Mouse (Mus musculus): ENCODE results near the gene H2afj. TPM values are rescaled to one million over a fixed set of nuclear protein-coding genes. Genes with fewer than 3 reads are reported as not detected.

Gene H2afj
- total and polyA plus RNA-seq, 3 experiments = 17.4 to 479 (median 84.6) TPM

DNA sequence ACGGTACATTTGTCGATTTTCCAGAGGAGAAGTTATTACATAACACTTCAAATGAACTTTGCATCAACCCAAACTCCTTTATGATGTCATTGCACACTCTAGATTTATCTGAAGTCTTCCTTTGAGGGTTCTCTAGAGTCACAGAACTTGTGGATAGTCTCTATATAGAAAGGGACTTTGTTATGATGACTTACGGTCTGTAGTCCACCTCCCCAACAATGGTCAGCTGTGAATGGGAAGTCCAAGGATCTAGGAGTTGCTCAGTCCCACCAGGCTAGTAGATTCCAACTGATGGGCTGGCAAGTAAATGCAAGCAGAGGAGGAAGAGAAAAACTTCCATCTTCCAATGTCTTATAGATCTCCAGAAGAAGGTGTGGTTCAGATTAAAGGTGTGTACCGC lies 20.6 kb downstream of the H2afj start:
- Histone ChIP-seq H3K9me3 (replicated peaks) (no peaks in the 10 kb centered on the region), H3K4me1 (ENCODE audit: insufficient read depth, low read depth, low read length) (peaks cover 32% of the 10 kb centered on the region), H3K36me3 (replicated peaks) (peaks cover 20% of the 10 kb centered on the region), H3K27me3 (ENCODE audit: insufficient read depth, low read length) (no peaks in the 10 kb centered on the region), H3K4me3 (ENCODE audit: low read depth, low read length) (peak overlapping the region; percentile 68)
- TF ChIP-seq CTCF (IDR thresholded peaks at IDR 0.05; ENCODE audit: low read depth, low read length) = no peak
- TF ChIP-seq POLR2AphosphoS5 (IDR thresholded peaks at IDR 0.05; ENCODE audit: insufficient replicate concordance, low read depth, low read length) = no peak
- TF ChIP-seq GATA1 (IDR thresholded peaks at IDR 0.05; ENCODE audit: borderline replicate concordance, low read length) = no peak
- no peak for TF ChIP-seq GATA2 (IDR thresholded peaks at IDR 0.05; ENCODE audit: borderline replicate concordance, low read depth, low read length)
- TF ChIP-seq TAL1 (conservative IDR thresholded peaks at IDR 0.05; ENCODE audit: low read depth, low read length) = no peak
- DNase-seq (ENCODE audit: low spot score) = no peak
- ATAC-seq (ENCODE audit: extremely low read depth, insufficient number of reproducible peaks, low FRiP score, poor library complexity, severe bottlenecking) = no peak

DNA sequence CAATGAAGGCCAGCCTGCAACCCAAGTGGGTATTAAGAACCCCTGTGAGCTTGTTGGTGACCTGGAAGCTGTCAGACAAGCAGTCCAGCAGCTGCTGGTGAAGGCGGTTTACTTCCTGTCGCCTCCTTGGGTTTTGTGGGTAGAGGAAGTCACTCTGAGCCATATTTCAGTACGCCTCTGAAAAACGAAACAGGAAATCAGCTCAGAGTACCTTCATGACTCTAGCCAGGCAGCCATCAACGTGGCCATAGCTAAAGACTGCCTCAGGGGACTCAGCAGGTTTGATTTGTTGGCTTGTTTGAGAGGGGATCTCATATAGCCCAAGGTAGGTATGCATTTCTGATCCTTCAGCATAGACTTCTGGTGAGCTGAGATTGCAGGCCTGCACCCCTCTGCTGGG lies 23.7 kb downstream of the H2afj start:
- H3K36me3 ChIP-seq (replicated peaks) = no peaks in the 10 kb centered on the region
- peaks cover 18% of the 10 kb centered on the region for H3K4me1 ChIP-seq (ENCODE audit: insufficient read depth, low read depth, low read length)
- no peaks in the 10 kb centered on the region for H3K9me3 ChIP-seq (replicated peaks)
- no peak for TF ChIP-seq CTCF (IDR thresholded peaks at IDR 0.05; ENCODE audit: low read depth, low read length)
- no peak for TF ChIP-seq TAL1 (conservative IDR thresholded peaks at IDR 0.05; ENCODE audit: low read depth, low read length)
- TF ChIP-seq POLR2AphosphoS5 (IDR thresholded peaks at IDR 0.05; ENCODE audit: insufficient replicate concordance, low read depth, low read length) = no peak
- no peak for TF ChIP-seq GATA1 (IDR thresholded peaks at IDR 0.05; ENCODE audit: borderline replicate concordance, low read length)
- TF ChIP-seq GATA2 (IDR thresholded peaks at IDR 0.05; ENCODE audit: borderline replicate concordance, low read depth, low read length) = no peak
- ATAC-seq (ENCODE audit: extremely low read depth, insufficient number of reproducible peaks, low FRiP score, poor library complexity, severe bottlenecking) (no peak), DNase-seq (ENCODE audit: low spot score) (no peak)
- peaks cover 4% of the 10 kb centered on the region for H3K27me3 ChIP-seq (ENCODE audit: insufficient read depth, low read length)
- H3K4me3 ChIP-seq (ENCODE audit: low read depth, low read length) = no peak overlapping the region

DNA sequence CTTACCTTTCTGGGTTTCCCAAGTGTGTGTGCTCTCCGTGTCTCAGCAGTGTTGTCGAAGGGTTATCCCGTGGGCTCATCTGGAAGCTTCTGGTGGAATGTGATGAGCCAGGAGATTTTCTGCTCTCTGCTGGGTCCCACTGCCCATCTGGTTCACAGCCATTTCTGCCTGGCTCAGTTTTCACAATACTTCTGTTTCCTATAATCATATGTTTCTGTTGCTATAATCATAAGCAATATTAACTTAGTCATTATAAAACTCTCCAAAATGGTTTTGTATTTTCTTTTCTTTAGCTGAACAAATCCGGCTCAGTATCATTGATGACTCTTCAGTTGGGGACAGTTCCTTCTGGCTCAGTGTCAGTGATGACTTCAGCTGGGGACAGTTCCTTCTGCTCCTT lies 27.3 kb downstream of the H2afj start, which contains the start of gene Smco3:
Gene Smco3, minus strand, starts transcription at position 101 of the 400 bp plus-strand sequence.
- H3K9me3 ChIP-seq (replicated peaks) = peaks cover 4% of the 10 kb centered on the region
- ATAC-seq (ENCODE audit: extremely low read depth, insufficient number of reproducible peaks, low FRiP score, poor library complexity, severe bottlenecking) (no peak), DNase-seq (ENCODE audit: low spot score) (no peak)
- H3K27me3 ChIP-seq (ENCODE audit: insufficient read depth, low read length) = peaks cover 4% of the 10 kb centered on the region
- no peaks in the 10 kb centered on the region for H3K36me3 ChIP-seq (replicated peaks)
- TF ChIP-seq CTCF (IDR thresholded peaks at IDR 0.05; ENCODE audit: low read depth, low read length) = no peak
- no peak within 1 kb of the TSS for H3K4me3 ChIP-seq (ENCODE audit: low read depth, low read length)
- peaks cover 10% of the 10 kb centered on the region; the same call in 1 of the 2 replicates for H3K4me1 ChIP-seq (ENCODE audit: insufficient read depth, low read depth, low read length)

DNA sequence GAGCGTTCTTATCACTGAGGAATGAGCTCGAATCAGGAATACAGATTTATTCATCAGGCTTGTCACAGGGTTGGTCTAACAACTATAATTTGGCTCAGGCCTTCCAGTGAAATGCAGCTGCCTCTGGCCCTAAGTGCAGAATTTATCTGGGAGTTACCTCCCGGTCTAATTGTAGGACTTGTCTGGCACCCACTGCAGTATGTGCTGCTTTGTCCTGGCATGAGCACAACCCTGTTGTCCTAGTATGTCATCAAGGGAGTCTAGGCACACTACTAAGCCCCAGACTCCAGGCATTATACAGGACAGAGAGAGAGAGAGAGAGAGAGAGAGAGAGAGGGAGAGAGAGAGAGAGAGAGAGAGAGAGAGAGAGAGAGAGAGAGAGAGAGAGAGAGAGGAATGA lies 29.3 kb downstream of the H2afj start:
- H3K4me3 ChIP-seq (ENCODE audit: low read depth, low read length) = no peak overlapping the region
- ATAC-seq (ENCODE audit: extremely low read depth, insufficient number of reproducible peaks, low FRiP score, poor library complexity, severe bottlenecking) = no peak
- no peak for TF ChIP-seq POLR2AphosphoS5 (IDR thresholded peaks at IDR 0.05; ENCODE audit: insufficient replicate concordance, low read depth, low read length)
- TF ChIP-seq CTCF (IDR thresholded peaks at IDR 0.05; ENCODE audit: low read depth, low read length) = no peak
- TF ChIP-seq GATA1 (IDR thresholded peaks at IDR 0.05; ENCODE audit: borderline replicate concordance, low read length) = no peak
- no peak for TF ChIP-seq GATA2 (IDR thresholded peaks at IDR 0.05; ENCODE audit: borderline replicate concordance, low read depth, low read length)
- TF ChIP-seq TAL1 (conservative IDR thresholded peaks at IDR 0.05; ENCODE audit: low read depth, low read length) = no peak
- peaks cover 2% of the 10 kb centered on the region; the same call in 1 of the 2 replicates for H3K4me1 ChIP-seq (ENCODE audit: insufficient read depth, low read depth, low read length)
- H3K27me3 ChIP-seq (ENCODE audit: insufficient read depth, low read length) = peaks cover 4% of the 10 kb centered on the region
- H3K9me3 ChIP-seq (replicated peaks) = peaks cover 4% of the 10 kb centered on the region
- no peak for DNase-seq (ENCODE audit: low spot score)
- H3K36me3 ChIP-seq (replicated peaks) = no peaks in the 10 kb centered on the region

DNA sequence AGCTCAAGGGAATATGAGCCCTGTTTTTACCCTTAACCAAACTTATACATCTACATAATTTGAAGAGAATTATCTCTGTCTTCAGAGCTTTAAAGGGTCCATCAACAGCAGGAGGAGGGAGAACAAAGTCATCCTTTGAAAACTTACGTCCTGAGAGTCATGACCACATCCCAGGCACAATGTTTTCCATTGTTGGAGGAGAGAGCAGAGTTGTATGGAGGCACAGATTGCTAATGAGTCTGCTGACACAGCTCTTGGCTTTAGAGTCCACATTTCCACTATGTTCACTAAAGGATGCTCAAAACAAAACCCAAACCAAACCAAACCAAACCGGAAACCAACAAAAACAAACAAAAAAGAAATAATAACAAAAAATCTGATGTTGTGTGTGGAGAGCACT lies 36.9 kb downstream of the H2afj start:
- peaks cover 29% of the 10 kb centered on the region for H3K36me3 ChIP-seq (replicated peaks)
- peaks cover 1% of the 10 kb centered on the region; the same call in 1 of the 2 replicates for H3K9me3 ChIP-seq (replicated peaks)
- H3K27me3 ChIP-seq (ENCODE audit: insufficient read depth, low read length) = no peaks in the 10 kb centered on the region
- peaks cover 13% of the 10 kb centered on the region for H3K4me1 ChIP-seq (ENCODE audit: insufficient read depth, low read depth, low read length)
- no peak overlapping the region for H3K4me3 ChIP-seq (ENCODE audit: low read depth, low read length)
- no peak for ATAC-seq (ENCODE audit: extremely low read depth, insufficient number of reproducible peaks, low FRiP score, poor library complexity, severe bottlenecking)
- no peak for DNase-seq (ENCODE audit: low spot score)
- TF ChIP-seq CTCF (IDR thresholded peaks at IDR 0.05; ENCODE audit: low read depth, low read length) (no peak), TAL1 (conservative IDR thresholded peaks at IDR 0.05; ENCODE audit: low read depth, low read length) (no peak), GATA2 (IDR thresholded peaks at IDR 0.05; ENCODE audit: borderline replicate concordance, low read depth, low read length) (no peak), GATA1 (IDR thresholded peaks at IDR 0.05; ENCODE audit: borderline replicate concordance, low read length) (no peak), POLR2AphosphoS5 (IDR thresholded peaks at IDR 0.05; ENCODE audit: insufficient replicate concordance, low read depth, low read length) (no peak)

DNA sequence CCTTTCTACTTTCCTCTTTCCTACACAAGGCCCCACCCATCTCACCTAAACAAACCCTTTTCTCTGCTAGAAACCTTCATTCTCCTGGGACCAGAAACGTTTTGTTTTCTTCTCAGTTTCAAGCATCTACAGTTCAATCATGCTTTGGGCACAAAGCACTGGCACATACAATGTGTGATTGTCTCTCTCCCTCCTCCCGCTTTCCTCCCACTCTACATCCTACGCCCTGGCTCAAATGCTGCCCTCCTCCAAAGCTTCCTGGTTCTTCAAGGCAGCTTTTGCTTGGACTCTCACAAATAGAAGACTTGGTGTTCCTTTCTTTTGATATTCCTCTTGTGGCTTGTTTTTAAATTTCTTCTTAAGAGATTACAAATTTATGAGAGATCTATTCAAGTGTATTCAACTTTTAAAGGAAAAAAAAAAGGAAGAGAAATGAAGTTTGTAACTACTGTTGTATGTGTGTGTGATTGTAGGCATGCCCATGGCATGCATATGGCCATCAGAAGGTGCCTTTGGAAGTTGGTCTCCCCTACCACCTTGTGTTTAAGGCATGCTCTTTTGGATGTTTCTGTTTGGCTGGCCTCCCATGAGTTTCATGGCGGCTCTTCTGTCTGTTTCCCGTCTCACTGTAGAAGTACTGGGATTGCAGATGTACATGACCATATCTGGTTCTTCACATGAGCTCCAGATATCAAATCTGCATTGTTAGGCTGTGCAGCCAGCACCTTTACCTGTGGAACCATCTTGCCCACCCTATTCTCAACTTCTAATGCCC lies 37.8 kb downstream of the H2afj start:
- Histone ChIP-seq H3K27me3 (ENCODE audit: insufficient read depth, low read length) (no peaks in the 10 kb centered on the region), H3K9me3 (replicated peaks) (no peaks in the 10 kb centered on the region), H3K4me3 (ENCODE audit: low read depth, low read length) (no peak overlapping the region), H3K4me1 (ENCODE audit: insufficient read depth, low read depth, low read length) (peaks cover 17% of the 10 kb centered on the region), H3K36me3 (replicated peaks) (peaks cover 39% of the 10 kb centered on the region)
- ATAC-seq (ENCODE audit: extremely low read depth, insufficient number of reproducible peaks, low FRiP score, poor library complexity, severe bottlenecking) (no peak), DNase-seq (ENCODE audit: low spot score) (no peak)
- no peak for TF ChIP-seq GATA2 (IDR thresholded peaks at IDR 0.05; ENCODE audit: borderline replicate concordance, low read depth, low read length)

All from G1E (cell line).